Mouse (Mus musculus): Measurements from ENCODE around the gene Crybg2.

Gene Crybg2

GRCm38 (mm10) chr4:134096120-134096519, 35.5 kb downstream of the Crybg2 start:
- DNase-seq (ENCODE audit: low spot score), result no peak

GRCm38 (mm10) chr4:134097015-134097608, 36.5 kb downstream of the Crybg2 start:
- no peak for DNase-seq (ENCODE audit: low spot score)

- no peak for DNase-seq (ENCODE audit: low spot score)
Observed at GRCm38 (mm10) chr4:134098628-134099027, 38.0 kb downstream of the Crybg2 start.

GRCm38 (mm10) chr4:134100245-134100644, 39.6 kb downstream of the Crybg2 start:
- DNase-seq (ENCODE audit: low spot score), result no peak

- peak; percentile 65 for DNase-seq (ENCODE audit: low spot score)
Observed at GRCm38 (mm10) chr4:134101979-134102741, 41.5 kb downstream of the Crybg2 start, which contains the start of gene Ubxn11. Gene Ubxn11 (plus strand): TSS chr4:134102570.

- no peak for DNase-seq (ENCODE audit: low spot score)
Observed at GRCm38 (mm10) chr4:134102742-134103119, 42.1 kb downstream of the Crybg2 start.

- no peak for DNase-seq (ENCODE audit: low spot score)
Observed at GRCm38 (mm10) chr4:134106105-134106504, 45.5 kb downstream of the Crybg2 start.

GRCm38 (mm10) chr4:134107730-134108129, 47.1 kb downstream of the Crybg2 start:
- no peak for DNase-seq (ENCODE audit: low spot score)

GRCm38 (mm10) chr4:134108196-134108595, 47.6 kb downstream of the Crybg2 start:
- DNase-seq (ENCODE audit: low spot score), result no peak

GRCm38 (mm10) chr4:134110653-134111052, 50.0 kb downstream of the Crybg2 start:
- no peak for DNase-seq (ENCODE audit: low spot score)

- no peak for DNase-seq (ENCODE audit: low spot score)
Observed at GRCm38 (mm10) chr4:134112403-134112802, 51.8 kb downstream of the Crybg2 start.

GRCm38 (mm10) chr4:134113356-134113994, 52.9 kb downstream of the Crybg2 start:
- DNase-seq (ENCODE audit: low spot score), result no peak

- DNase-seq (ENCODE audit: low spot score), result no peak
Observed at GRCm38 (mm10) chr4:134114038-134114437, 53.4 kb downstream of the Crybg2 start.

GRCm38 (mm10) chr4:134115215-134116144, 54.9 kb downstream of the Crybg2 start:
- DNase-seq (ENCODE audit: low spot score), result no peak

GRCm38 (mm10) chr4:134116501-134116900, 55.9 kb downstream of the Crybg2 start:
- no peak for DNase-seq (ENCODE audit: low spot score)

- DNase-seq (ENCODE audit: low spot score), result no peak
Observed at GRCm38 (mm10) chr4:134117012-134117411, 56.4 kb downstream of the Crybg2 start.

GRCm38 (mm10) chr4:134118126-134118800, 57.6 kb downstream of the Crybg2 start:
- DNase-seq (ENCODE audit: low spot score), result no peak

- no peak for DNase-seq (ENCODE audit: low spot score)
Observed at GRCm38 (mm10) chr4:134119042-134119441, 58.4 kb downstream of the Crybg2 start.

GRCm38 (mm10) chr4:134119644-134120043, 59.0 kb downstream of the Crybg2 start:
- DNase-seq (ENCODE audit: low spot score), result no peak

- DNase-seq (ENCODE audit: low spot score), result no peak
Observed at GRCm38 (mm10) chr4:134120192-134120805, 59.7 kb downstream of the Crybg2 start.

GRCm38 (mm10) chr4:134120916-134121315, 60.3 kb downstream of the Crybg2 start:
- DNase-seq (ENCODE audit: low spot score), result no peak

Data from ovary, postnatal 10 days (tissue).